Mouse (Mus musculus): ENCODE measurements around the gene Cadm4. TPM values are rescaled to one million over a fixed set of nuclear protein-coding genes. Genes with fewer than 3 reads are reported as not detected.

Cadm4 gene
- total RNA-seq, 2 experiments from 2014 or later = 18.6 to 22.7 TPM

DNA sequence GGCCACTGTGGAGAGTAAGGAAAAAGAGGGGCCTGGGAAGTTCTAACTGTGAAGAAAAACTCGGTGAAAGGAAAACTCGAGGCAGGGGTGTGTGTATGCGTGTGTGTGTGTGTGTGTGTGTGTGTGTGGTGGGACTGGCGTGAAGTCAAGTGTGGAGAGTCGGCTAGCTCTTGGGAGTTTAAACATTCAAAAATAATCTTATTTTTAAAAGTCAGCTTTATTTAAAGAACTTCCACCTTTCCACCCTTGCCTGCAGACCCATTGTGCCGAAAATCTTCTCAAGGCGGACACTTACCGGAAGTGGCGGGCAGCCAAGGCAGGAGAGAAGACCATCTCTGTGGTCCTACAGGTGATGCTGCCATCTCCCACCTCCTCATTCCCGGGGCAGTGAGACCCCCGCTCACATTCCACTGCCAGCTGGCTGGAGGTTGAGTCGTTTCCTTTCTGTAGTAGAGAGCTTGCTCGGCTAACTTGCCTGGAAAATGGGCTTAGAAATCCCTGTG is 65.8 kb downstream of the Cadm4 start:
- peak in 1 of 2 experiments; percentile 22 for DNase-seq

DNA sequence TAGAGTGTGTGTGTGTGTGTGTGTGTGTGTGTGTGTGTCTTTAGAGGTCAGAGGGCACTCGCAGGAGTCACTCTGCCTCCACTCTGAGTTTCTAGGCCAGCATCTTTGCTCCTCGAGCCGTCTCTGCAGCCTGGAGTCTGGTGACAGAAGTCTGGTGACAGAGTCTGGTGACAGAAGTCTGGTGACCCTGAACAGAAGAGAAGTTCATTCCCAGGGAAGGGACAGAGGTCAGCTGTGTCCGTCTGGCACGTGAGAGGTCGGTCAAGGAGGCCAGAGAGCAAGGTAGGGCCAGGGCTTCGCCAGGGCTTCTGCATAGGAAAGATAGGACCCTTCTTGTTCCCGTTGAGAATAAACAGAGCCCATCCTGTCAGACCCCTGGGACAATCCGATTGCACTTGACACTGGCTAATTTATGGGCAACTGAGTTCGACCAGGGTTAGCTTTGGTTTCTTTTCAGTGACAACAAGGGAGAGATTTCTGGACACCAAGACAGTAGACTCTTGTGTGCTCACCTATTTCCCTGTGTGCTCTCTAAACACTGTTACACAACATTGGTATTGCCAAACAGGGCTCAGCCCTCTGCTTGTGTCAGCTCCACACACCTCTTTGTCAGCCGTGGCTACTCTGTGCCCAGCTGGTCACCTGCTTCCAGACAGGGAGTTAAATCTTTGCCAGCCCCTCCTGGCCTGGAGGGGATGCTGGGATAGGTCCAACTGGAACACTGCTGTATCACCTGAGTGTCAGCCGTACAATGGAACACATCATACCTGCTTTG is 70.3 kb downstream of the Cadm4 start:
- intact Hi-C loops (cut with DNase I) = no loop called here
- no peak for DNase-seq

More for the DNA sequence above, 65.8 kb downstream of the Cadm4 start:
- intact Hi-C loops (cut with DNase I) = no loop called here

Other genes with a start within 250 kb of the Cadm4 start
- gene Zfp109, start 244.5 kb upstream of the Cadm4 start, total RNA-seq (2021) = 1 to 10 TPM; 1.3 to 2.1 TPM
- 1 to 10 TPM; 1.4 to 1.7 TPM for gene Zfp108, start 227.2 kb upstream of the Cadm4 start, total RNA-seq (2021)
- 1 to 10 TPM; 3.5 to 5.0 TPM for gene Zfp93, start 211.6 kb upstream of the Cadm4 start, total RNA-seq (2021)
- 1 to 10 TPM; 4.0 to 5.5 TPM for gene Zfp61, start 180.8 kb upstream of the Cadm4 start, total RNA-seq (2021)
- gene Zfp94, start 165.4 kb upstream of the Cadm4 start, total RNA-seq (2021) = 1 to 10 TPM; 2.2 to 2.5 TPM
- under 1 TPM in 1 of 2 experiments, not detected in 1; 0.31 TPM for gene Tescl, start 148.1 kb upstream of the Cadm4 start, total RNA-seq (2021)
- not detected for gene Lypd5, start 132.8 kb upstream of the Cadm4 start, total RNA-seq (2021)
- gene Kcnn4, start 111.8 kb upstream of the Cadm4 start, total RNA-seq (2021) = 1 to 10 TPM; 1.2 to 2.2 TPM
- 10 to 100 TPM; 12.8 to 14.9 TPM for gene Smg9, start 82.4 kb upstream of the Cadm4 start, total RNA-seq (2021)
- gene Irgc1, start 29.7 kb upstream of the Cadm4 start, total RNA-seq (2021) = not detected
- gene Plaur, start 19.5 kb upstream of the Cadm4 start, total RNA-seq (2021) = 1 to 10 TPM; 4.2 to 6.1 TPM
- gene Zfp428, start 25.0 kb downstream of the Cadm4 start, total RNA-seq (2021) = 10 to 100 TPM; 15.3 to 18.8 TPM
- not detected for gene AC161166.1, start 30.4 kb downstream of the Cadm4 start, total RNA-seq (2021)
- 10 to 100 TPM; 18.3 to 20.1 TPM for gene Irgq, start 48.7 kb downstream of the Cadm4 start, total RNA-seq (2021)
- gene Pinlyp, start 64.1 kb downstream of the Cadm4 start, total RNA-seq (2021) = not detected
- 10 to 100 TPM; 28.8 to 33.2 TPM for gene Xrcc1, start 64.3 kb downstream of the Cadm4 start, total RNA-seq (2021)
- 10 to 100 TPM; 20.5 to 25.0 TPM for gene Ethe1, start 105.5 kb downstream of the Cadm4 start, total RNA-seq (2021)
- under 1 TPM; 0.32 to 0.45 TPM for gene Zfp575, start 105.6 kb downstream of the Cadm4 start, total RNA-seq (2021)
- gene Phldb3, start 128.7 kb downstream of the Cadm4 start, total RNA-seq (2021) = under 1 TPM; 0.22 to 0.48 TPM
- gene Lypd3, start 154.5 kb downstream of the Cadm4 start, total RNA-seq (2021) = not detected
- not detected for gene Tex101, start 194.7 kb downstream of the Cadm4 start, total RNA-seq (2021)
- not detected for gene BC049730, start 227.2 kb downstream of the Cadm4 start, total RNA-seq (2021)
- gene Gm4763, start 244.9 kb downstream of the Cadm4 start, total RNA-seq (2021) = not detected

Measured in heart, postnatal 10 days (tissue).